Mouse (Mus musculus): Measurements from ENCODE around the gene Aimp1.

DNA sequence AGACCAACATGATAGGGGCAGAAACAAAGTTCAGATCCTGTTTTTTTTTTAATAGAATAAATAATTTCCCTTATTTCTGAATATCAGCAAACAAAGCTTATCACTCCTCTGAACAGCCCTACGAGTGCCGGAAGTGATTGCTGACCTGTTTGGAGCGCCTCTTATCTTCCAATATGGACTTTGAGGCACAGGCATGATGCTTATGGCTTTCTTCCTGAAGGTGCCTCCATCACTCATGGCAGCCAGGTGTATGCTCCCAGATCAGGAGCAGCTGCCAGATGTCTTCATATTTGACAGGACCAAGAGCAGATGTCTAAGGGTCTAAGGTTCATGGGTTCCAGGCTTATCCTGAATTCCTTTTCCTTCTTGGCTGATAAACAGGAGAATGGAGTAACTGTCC lies 47.1 kb downstream of the Aimp1 start:
- TF ChIP-seq CTCF (IDR thresholded peaks at IDR 0.05; ENCODE audit: borderline replicate concordance, control insufficient read depth, extremely low read depth, insufficient read depth, low read length, poor library complexity) (no peak), POLR2A (IDR thresholded peaks at IDR 0.05; ENCODE audit: control insufficient read depth, extremely low read depth, insufficient read depth, low read length, poor library complexity) (no peak)
